Mouse (Mus musculus) adipose tissue, adult 10 weeks (tissue): Measurements from ENCODE around the gene 4930430F08Rik. TPM values are rescaled to one million over a fixed set of nuclear protein-coding genes. Genes with fewer than 3 reads are reported as not detected.

Source experiments
- polyA plus RNA-seq: library from polyadenylated mRNA; stranded (reverse); fragments of 350-450 nt; fragmentation: Illumina TruSeq; extraction: RNeasy Lipid Tissue Mini Kit (QIAGEN cat#74804); gene quantifications from one replicate; pipeline ENCODE4 v1.2.3, GENCODE M21; 2014; ENCODE audit warnings: low read depth, low replicate concordance

Gene 4930430F08Rik
- 9.9 TPM for polyA plus RNA-seq

GRCm38 (mm10) chr10:100590323-100590722 is at the start of gene 4930430F08Rik, which contains the start of gene 1700017N19Rik:
Gene 4930430F08Rik (minus strand): TSS chr10:100590423.
Gene 1700017N19Rik (plus strand): TSS chr10:100590484.

Other genes with a start within 250 kb of the 4930430F08Rik start
- gene Gm4302, start 249.6 kb downstream of the 4930430F08Rik start, polyA plus RNA-seq, result not detected
- gene Gm4303, start 244.5 kb downstream of the 4930430F08Rik start, polyA plus RNA-seq, result not detected
- not detected for gene Gm4305, start 239.3 kb downstream of the 4930430F08Rik start, polyA plus RNA-seq
- gene Gm4307, start 229.1 kb downstream of the 4930430F08Rik start, polyA plus RNA-seq, result not detected
- not detected for gene Gm4312, start 207.9 kb downstream of the 4930430F08Rik start, polyA plus RNA-seq
- gene Tmtc3, start 103.1 kb downstream of the 4930430F08Rik start, polyA plus RNA-seq, result 10.1 TPM
- 7.2 TPM for gene Cep290, start 102.9 kb downstream of the 4930430F08Rik start, polyA plus RNA-seq
- gene 1700017N19Rik, start 61 bp upstream of the 4930430F08Rik start, polyA plus RNA-seq, result 2.3 TPM